Mouse (Mus musculus) liver, embryonic 13.5 days (tissue): ENCODE measurements around the gene Scube2. TPM values are rescaled to one million over a fixed set of nuclear protein-coding genes. Genes with fewer than 3 reads are reported as not detected.

Source experiments
- ATAC-seq: fragments of 200-750 bp; cut with Nextera tagmentation; 2 replicates; pipeline ENCODE4 v1.8.0; 2017; ENCODE audit warnings: low read depth, mild to moderate bottlenecking, moderate number of reproducible peaks, moderate library complexity
- DNase-seq: peaks from one replicate; pipeline ENCODE4 v3.0.0; 2022
- H3K27ac ChIP-seq: fragments of 300-500 bp; sonication (generic); 2 replicates; pipeline ENCODE4 v1.5.1; 2015; ENCODE audit warnings: moderate library complexity, mild to moderate bottlenecking, inconsistent platforms
- H3K27me3 ChIP-seq: fragments of 300-500 bp; sonication (generic); 2 replicates; pipeline ENCODE4 v1.6.1; 2015; ENCODE audit warnings: mild to moderate bottlenecking, inconsistent platforms
- H3K36me3 ChIP-seq: fragments of 300-500 bp; sonication (generic); 2 replicates; pipeline ENCODE4 v1.6.1; 2015; ENCODE audit warnings: mild to moderate bottlenecking, inconsistent platforms
- H3K4me1 ChIP-seq: fragments of 300-500 bp; sonication (generic); replicated peaks from 2 replicates; pipeline ENCODE4 v1.6.1; 2015; ENCODE audit warnings: inconsistent platforms
- H3K4me2 ChIP-seq: fragments of 300-500 bp; sonication (generic); 2 replicates; pipeline ENCODE4 v1.6.1; 2015; ENCODE audit warnings: inconsistent platforms, mild to moderate bottlenecking, moderate library complexity
- H3K4me3 ChIP-seq: fragments of 300-500 bp; sonication (generic); replicated peaks from 2 replicates; pipeline ENCODE4 v1.5.1; 2015; ENCODE audit warnings: mild to moderate bottlenecking, inconsistent platforms
- H3K9ac ChIP-seq: fragments of 300-500 bp; sonication (generic); 2 replicates; pipeline ENCODE4 v1.6.1; 2015; ENCODE audit warnings: mild to moderate bottlenecking, inconsistent platforms
- H3K9me3 ChIP-seq: fragments of 300-500 bp; sonication (generic); replicated peaks from 2 replicates; pipeline ENCODE4 v1.6.1; 2016; ENCODE audit warnings: inconsistent platforms
- WGBS: fragments of 180-500 bp; shearing (Covaris S2); methylation state at CpG from one replicate; pipeline ENCODE4 v1.1.7; 2015; ENCODE audit not compliant: insufficient replicate concordance; 5-methylcytosine and 5-hydroxymethylcytosine counted together
- polyA plus RNA-seq: library from polyadenylated mRNA; unstranded; fragments of >200 nt; fragmentation: Nextera tagmentation; extraction: Ambion mirVana; gene quantifications from 2 replicates; pipeline ENCODE4 v1.2.1, GENCODE M21; 2015

The Scube2 gene
- 0.06 and 0.14 TPM in 2 replicates for polyA plus RNA-seq

DNA sequence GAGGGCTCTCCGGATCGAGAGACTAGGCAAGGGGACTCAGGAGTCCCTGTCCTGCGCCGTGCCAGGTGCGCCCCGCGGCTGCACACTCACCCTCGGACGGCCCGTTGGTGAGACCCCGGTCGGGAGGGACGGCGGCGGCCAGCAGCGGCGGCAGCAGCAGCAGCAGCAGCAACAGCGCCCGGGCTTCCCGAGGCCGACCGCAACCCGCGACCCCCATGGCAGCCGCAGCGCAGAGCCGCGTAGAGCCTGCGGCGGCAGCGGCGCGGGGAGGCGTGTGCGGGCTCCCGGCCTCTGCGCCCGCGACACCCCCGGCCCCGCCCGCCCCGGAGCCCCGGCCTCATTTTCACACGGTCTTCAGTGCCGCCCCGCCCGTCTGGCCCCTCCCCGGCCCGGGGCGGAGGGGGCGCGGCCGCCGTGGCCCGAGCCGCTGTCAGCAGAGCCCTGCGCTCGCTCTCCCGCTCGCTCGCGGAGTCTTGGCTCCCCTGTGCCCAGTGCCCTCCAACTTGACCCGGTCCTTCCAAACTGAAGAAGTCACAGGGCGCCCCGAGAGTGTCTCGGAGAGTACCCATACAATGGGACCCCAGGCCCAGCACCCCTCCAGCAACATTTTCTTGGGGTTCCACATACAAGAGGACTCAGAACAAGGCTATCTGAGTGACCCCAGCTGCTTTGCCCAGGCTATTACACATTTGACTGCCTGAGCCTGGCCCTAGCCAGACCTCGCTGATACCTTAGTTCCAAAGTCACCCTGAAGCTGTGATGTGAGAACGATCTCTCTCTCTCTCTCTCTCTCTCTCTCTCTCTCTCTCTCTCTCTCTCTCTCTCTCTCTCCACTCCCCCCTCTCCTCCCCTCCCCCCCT lies at the start of gene Scube2:
Scube2 (minus strand) TSS at position 310 of the 860 bp plus-strand sequence.
- Histone ChIP-seq H3K36me3 (no peaks in the 10 kb centered on the region), H3K4me2 (peak within 1 kb of the TSS; percentile 77), H3K9me3 (no peaks in the 10 kb centered on the region), H3K4me1 (peaks cover 9% of the 10 kb centered on the region; the same call in 1 of the 2 replicates), H3K27me3 (peaks cover 68% of the 10 kb centered on the region), H3K27ac (no peak within 1 kb of the TSS), H3K9ac (peak within 1 kb of the TSS; percentile 41; the same call in 1 of the 2 replicates), H3K4me3 (peak within 1 kb of the TSS; percentile 60)
- WGBS, result 2% methylated on average over 59 of the region's 69 CpGs
- no peak for DNase-seq
- peak; percentile 71 for ATAC-seq

DNA sequence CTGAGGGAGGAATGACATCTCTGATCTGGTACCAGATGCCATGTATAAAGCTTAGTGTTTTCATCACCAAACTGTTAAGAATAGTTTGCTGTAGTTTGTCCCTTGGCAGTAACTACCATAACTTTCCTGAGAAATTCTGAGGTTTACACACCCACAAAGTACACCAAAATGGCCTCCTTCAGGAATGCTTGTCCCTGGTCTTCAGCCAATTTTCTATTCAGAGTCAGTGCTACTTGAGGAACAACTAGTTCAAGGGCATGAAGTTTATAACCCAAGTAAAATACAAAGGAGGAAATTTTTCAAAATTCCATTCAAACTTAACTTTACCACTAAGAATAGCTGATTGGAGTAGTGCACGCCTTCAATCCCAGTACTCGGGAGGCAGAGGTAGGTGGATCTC lies 40.7 kb upstream of the Scube2 start:
- WGBS, result 84% methylated on average over 2 of the region's 2 CpGs
- H3K9ac ChIP-seq, result no peak overlapping the region
- no peaks in the 10 kb centered on the region for H3K4me1 ChIP-seq
- no peak overlapping the region for H3K4me3 ChIP-seq
- peaks cover 52% of the 10 kb centered on the region for H3K36me3 ChIP-seq
- no peak overlapping the region for H3K4me2 ChIP-seq
- no peak overlapping the region for H3K27ac ChIP-seq
- ATAC-seq (no peak), DNase-seq (no peak)
- H3K9me3 ChIP-seq, result no peaks in the 10 kb centered on the region
- no peaks in the 10 kb centered on the region for H3K27me3 ChIP-seq

DNA sequence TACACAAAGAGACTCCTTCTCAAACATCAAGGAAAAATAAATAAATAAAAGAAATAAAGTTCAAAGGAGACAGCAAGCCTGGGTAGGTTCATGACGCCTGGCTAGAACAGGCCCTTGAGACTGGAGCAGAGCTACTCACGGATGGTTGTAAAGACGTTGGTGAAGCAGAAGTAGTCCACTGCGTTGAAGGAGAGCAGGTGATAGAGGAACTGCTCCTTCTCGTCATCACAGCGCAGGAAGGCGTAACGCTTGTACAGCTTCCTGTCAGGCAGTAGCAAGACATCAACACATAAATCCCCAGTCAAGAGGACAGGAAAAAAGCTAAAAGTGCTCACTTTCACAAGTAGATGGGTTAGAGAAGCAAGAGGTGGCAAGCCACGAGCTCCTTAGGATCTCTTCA lies 35.4 kb upstream of the Scube2 start:
- no peaks in the 10 kb centered on the region for H3K4me1 ChIP-seq
- ATAC-seq (no peak), DNase-seq (no peak)
- no peak overlapping the region for H3K4me3 ChIP-seq
- no peak overlapping the region for H3K4me2 ChIP-seq
- peaks cover 72% of the 10 kb centered on the region for H3K36me3 ChIP-seq
- H3K9ac ChIP-seq, result no peak overlapping the region
- H3K9me3 ChIP-seq, result no peaks in the 10 kb centered on the region
- no peak overlapping the region for H3K27ac ChIP-seq
- no peaks in the 10 kb centered on the region for H3K27me3 ChIP-seq
- 63% methylated on average over 9 of the region's 9 CpGs for WGBS

- Histone ChIP-seq H3K9me3 (no peaks in the 10 kb centered on the region), H3K36me3 (peaks cover 79% of the 10 kb centered on the region), H3K9ac (no peak overlapping the region), H3K27me3 (no peaks in the 10 kb centered on the region), H3K4me1 (no peaks in the 10 kb centered on the region), H3K4me2 (no peak overlapping the region), H3K4me3 (no peak overlapping the region), H3K27ac (no peak overlapping the region)
- no peak for ATAC-seq
- no peak for DNase-seq
These were observed 33.4 kb upstream of the Scube2 start for GRCm38 (mm10) chr7:109898911-109899310.

GRCm38 (mm10) chr7:109892530-109892929 lies 27.1 kb upstream of the Scube2 start:
- H3K4me3 ChIP-seq, result no peak overlapping the region
- no peak overlapping the region for H3K4me2 ChIP-seq
- H3K27me3 ChIP-seq, result no peaks in the 10 kb centered on the region
- no peaks in the 10 kb centered on the region for H3K9me3 ChIP-seq
- 33% methylated on average over 3 of the region's 3 CpGs for WGBS
- no peak overlapping the region for H3K27ac ChIP-seq
- ATAC-seq (no peak), DNase-seq (peak; percentile 28)
- no peaks in the 10 kb centered on the region for H3K4me1 ChIP-seq
- H3K9ac ChIP-seq, result no peak overlapping the region
- peaks cover 45% of the 10 kb centered on the region for H3K36me3 ChIP-seq

DNA sequence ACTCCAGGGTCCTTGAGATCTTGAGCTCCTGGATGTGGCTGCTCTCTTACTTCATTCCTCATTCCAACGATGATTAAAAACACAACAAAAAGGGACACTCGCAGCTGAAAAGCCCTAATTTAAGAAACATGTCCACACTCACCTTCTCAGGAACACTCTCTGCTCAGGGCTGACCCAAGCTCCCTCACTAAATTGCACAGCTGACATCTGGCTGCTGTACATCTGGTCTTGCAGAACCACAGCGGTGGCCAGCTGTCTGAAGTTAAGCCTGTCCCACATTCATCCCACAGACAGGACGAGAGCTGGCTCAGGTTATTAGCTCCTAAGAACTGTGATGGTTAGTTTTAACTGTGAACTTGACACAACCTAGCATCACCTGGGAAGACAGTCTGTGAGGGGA lies 26.3 kb upstream of the Scube2 start:
- no peak for ATAC-seq
- no peaks in the 10 kb centered on the region for H3K4me1 ChIP-seq
- 72% methylated on average over 4 of the region's 4 CpGs for WGBS

DNA sequence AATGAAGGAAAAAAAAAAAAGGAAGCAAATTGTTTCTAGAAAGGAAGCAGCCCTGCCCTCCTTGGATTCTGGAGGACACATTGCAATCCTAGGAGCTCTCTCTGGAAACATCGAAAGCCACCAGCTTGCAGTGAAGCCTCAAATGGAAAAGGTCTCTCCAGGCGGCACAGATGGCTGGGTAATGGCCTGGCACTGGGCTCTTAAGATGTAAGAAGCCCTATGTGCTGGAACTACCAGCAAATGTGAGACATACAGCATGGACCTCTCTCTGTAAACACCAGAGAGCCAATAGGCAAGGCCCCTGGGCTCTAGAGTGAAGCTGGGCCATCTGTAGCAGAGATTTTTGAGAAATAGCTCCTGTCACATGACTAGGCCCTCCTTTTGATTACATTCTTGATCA lies 24.8 kb upstream of the Scube2 start:
- Histone ChIP-seq H3K4me3 (no peak overlapping the region), H3K4me1 (no peaks in the 10 kb centered on the region), H3K9me3 (no peaks in the 10 kb centered on the region), H3K27ac (no peak overlapping the region), H3K27me3 (no peaks in the 10 kb centered on the region), H3K4me2 (no peak overlapping the region), H3K9ac (no peak overlapping the region), H3K36me3 (peaks cover 28% of the 10 kb centered on the region)
- no peak for ATAC-seq
- WGBS, result 76% methylated on average over 2 of the region's 2 CpGs
- DNase-seq, result no peak

More for the DNA sequence above, 26.3 kb upstream of the Scube2 start:
- DNase-seq, result no peak
- H3K36me3 ChIP-seq, result peaks cover 40% of the 10 kb centered on the region
- no peaks in the 10 kb centered on the region for H3K27me3 ChIP-seq
- no peaks in the 10 kb centered on the region for H3K9me3 ChIP-seq
- H3K9ac ChIP-seq, result no peak overlapping the region
- no peak overlapping the region for H3K4me2 ChIP-seq
- H3K27ac ChIP-seq, result no peak overlapping the region
- no peak overlapping the region for H3K4me3 ChIP-seq

GRCm38 (mm10) chr7:109889300-109889699 lies 23.8 kb upstream of the Scube2 start:
- Histone ChIP-seq H3K36me3 (peaks cover 19% of the 10 kb centered on the region), H3K27me3 (no peaks in the 10 kb centered on the region), H3K4me3 (no peak overlapping the region), H3K4me2 (no peak overlapping the region), H3K27ac (no peak overlapping the region), H3K9me3 (no peaks in the 10 kb centered on the region), H3K4me1 (no peaks in the 10 kb centered on the region), H3K9ac (no peak overlapping the region)
- DNase-seq, result no peak
- 58% methylated on average over 5 of the region's 5 CpGs for WGBS
- ATAC-seq, result no peak

GRCm38 (mm10) chr7:109886249-109886648 lies 20.8 kb upstream of the Scube2 start:
- no peak overlapping the region for H3K27ac ChIP-seq
- H3K4me3 ChIP-seq, result no peak overlapping the region
- 66% methylated on average over 1 of the region's 1 CpGs for WGBS
- H3K27me3 ChIP-seq, result no peaks in the 10 kb centered on the region
- H3K36me3 ChIP-seq, result peaks cover 5% of the 10 kb centered on the region; the same call in 1 of the 2 replicates
- ATAC-seq, result no peak
- no peak for DNase-seq
- H3K9me3 ChIP-seq, result no peaks in the 10 kb centered on the region
- no peak overlapping the region for H3K9ac ChIP-seq
- no peaks in the 10 kb centered on the region for H3K4me1 ChIP-seq
- H3K4me2 ChIP-seq, result no peak overlapping the region

- Histone ChIP-seq H3K4me2 (no peak overlapping the region), H3K27me3 (peaks cover 7% of the 10 kb centered on the region; the same call in 1 of the 2 replicates), H3K4me1 (no peaks in the 10 kb centered on the region), H3K9ac (no peak overlapping the region), H3K36me3 (peaks cover 3% of the 10 kb centered on the region; the same call in 1 of the 2 replicates), H3K9me3 (no peaks in the 10 kb centered on the region), H3K4me3 (no peak overlapping the region), H3K27ac (no peak overlapping the region)
- no peak for DNase-seq
- 70% methylated on average over 2 of the region's 2 CpGs for WGBS
- ATAC-seq, result no peak
These were observed 17.1 kb upstream of the Scube2 start for GRCm38 (mm10) chr7:109882574-109882973.

GRCm38 (mm10) chr7:109881561-109882099 lies 16.2 kb upstream of the Scube2 start:
- Histone ChIP-seq H3K4me2 (no peak overlapping the region), H3K9me3 (no peaks in the 10 kb centered on the region), H3K4me3 (no peak overlapping the region), H3K9ac (no peak overlapping the region), H3K27ac (no peak overlapping the region), H3K27me3 (peaks cover 7% of the 10 kb centered on the region; the same call in 1 of the 2 replicates), H3K4me1 (no peaks in the 10 kb centered on the region), H3K36me3 (peaks cover under 1% of the 10 kb centered on the region; the same call in 1 of the 2 replicates)
- DNase-seq (no peak), ATAC-seq (no peak)
- 42% methylated on average over 2 of the region's 2 CpGs for WGBS
